Mouse (Mus musculus): ENCODE results near the gene Slc36a2. TPM values are rescaled to one million over a fixed set of nuclear protein-coding genes. Genes with fewer than 3 reads are reported as not detected.

Slc36a2 gene
- polyA plus RNA-seq, 1 experiment from 2014 or later = 2.7 TPM

DNA sequence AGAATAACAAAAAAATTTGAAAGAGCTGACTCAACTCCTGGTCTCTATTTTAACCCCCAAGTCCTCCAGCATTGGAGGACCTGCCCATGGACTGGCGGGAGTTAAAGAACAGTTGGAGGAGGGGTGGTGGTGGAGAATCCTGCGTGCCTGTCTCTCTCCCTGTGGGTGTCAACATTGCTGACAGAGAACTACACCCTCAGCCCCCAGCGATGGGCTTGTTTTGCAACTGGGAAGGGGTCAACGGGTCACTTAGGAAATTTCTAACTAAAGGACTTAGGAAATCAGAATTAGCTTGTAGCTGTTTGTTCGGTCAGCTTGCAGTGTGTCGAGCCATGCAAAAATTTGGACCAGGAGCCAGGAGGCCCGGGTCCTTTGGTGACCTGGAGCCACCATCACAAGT lies 1.8 kb downstream of the Slc36a2 start:
- WGBS = 43% methylated on average over 7 of the region's 7 CpGs
- no peak overlapping the region for H3K4me3 ChIP-seq

DNA sequence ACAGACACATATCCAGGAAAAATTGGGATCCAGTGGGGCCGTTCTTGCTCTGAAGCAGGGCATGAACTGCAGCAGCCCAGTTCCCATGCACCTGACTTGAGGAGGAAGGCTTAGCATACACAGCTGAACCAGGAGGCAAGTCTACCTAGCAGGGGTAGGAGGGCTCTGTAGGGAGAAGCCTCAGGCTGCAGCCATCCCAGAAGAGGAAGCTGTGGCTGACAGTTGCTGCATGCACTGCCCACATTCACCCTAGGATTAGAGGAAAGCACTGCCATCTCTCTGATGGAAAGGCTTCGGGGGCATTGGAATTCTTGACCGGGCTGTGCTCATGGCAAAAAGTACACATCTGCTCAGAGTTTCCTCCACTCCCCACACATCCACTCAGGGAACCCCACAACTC lies 5.0 kb downstream of the Slc36a2 start:
- H3K4me1 ChIP-seq = no peaks in the 10 kb centered on the region
- 88% methylated on average over 3 of the region's 3 CpGs for WGBS
- H3K36me3 ChIP-seq = no peaks in the 10 kb centered on the region
- H3K27ac ChIP-seq = no peak overlapping the region
- H3K4me2 ChIP-seq = no peak overlapping the region
- H3K4me3 ChIP-seq = no peak overlapping the region
- H3K9me3 ChIP-seq = no peaks in the 10 kb centered on the region
- H3K9ac ChIP-seq = no peak overlapping the region
- H3K27me3 ChIP-seq = no peaks in the 10 kb centered on the region; the same call in 1 of the 2 replicates
- ATAC-seq (ENCODE audit: insufficient number of reproducible peaks, insufficient read depth, low FRiP score, low TSS enrichment, low read depth) = no peak

More for the DNA sequence above, 1.8 kb downstream of the Slc36a2 start:
- no peaks in the 10 kb centered on the region for H3K9me3 ChIP-seq
- no peaks in the 10 kb centered on the region for H3K4me1 ChIP-seq
- no peak overlapping the region for H3K27ac ChIP-seq
- no peaks in the 10 kb centered on the region for H3K27me3 ChIP-seq
- no peak overlapping the region for H3K9ac ChIP-seq
- no peak overlapping the region for H3K4me2 ChIP-seq
- no peaks in the 10 kb centered on the region for H3K36me3 ChIP-seq
- no peak for ATAC-seq (ENCODE audit: insufficient number of reproducible peaks, insufficient read depth, low FRiP score, low TSS enrichment, low read depth)

DNA sequence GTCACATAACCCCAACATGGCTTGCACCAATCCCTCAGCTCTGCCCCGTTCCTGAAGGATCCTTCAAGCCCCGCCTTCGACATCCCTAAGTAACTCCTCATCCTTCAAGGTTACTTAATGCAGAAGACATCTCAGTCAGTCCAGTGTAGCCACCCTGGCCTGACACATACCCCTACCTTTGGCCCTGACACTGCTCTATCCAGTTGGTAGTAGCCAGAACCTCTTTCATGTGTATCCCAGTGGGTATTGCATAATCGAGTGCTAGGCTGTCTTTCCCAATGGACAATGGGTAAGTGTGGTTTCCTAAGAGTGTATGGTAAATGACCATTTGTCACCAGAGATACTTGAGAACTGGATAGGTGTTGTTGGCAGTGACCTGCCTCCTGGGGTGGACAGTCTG lies 6.0 kb downstream of the Slc36a2 start:
- WGBS = 80% methylated on average over 4 of the region's 4 CpGs
- no peak for ATAC-seq (ENCODE audit: insufficient number of reproducible peaks, insufficient read depth, low FRiP score, low TSS enrichment, low read depth)

DNA sequence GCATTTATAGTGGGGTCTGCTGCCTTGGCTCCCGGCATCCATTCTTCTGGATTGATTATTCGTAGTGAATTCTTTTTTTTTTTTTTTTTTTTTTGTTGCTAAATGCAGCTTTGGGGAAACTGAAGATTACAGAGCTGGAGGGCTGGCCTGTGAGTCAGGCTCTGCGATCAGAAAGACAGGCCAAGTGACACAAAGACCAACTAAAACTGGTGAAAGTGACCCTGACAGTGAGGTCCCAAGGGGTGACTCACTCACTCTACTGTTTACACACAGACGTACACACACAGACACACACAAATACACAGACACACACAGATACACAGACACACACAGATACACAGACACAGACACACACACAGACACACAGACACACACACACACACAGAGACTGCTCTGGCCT lies 14.4 kb downstream of the Slc36a2 start:
- Histone ChIP-seq H3K4me2 (no peak overlapping the region), H3K27me3 (peaks cover 6% of the 10 kb centered on the region; the same call in 1 of the 2 replicates), H3K4me3 (no peak overlapping the region), H3K27ac (no peak overlapping the region), H3K9ac (no peak overlapping the region), H3K9me3 (no peaks in the 10 kb centered on the region), H3K4me1 (no peaks in the 10 kb centered on the region), H3K36me3 (no peaks in the 10 kb centered on the region)
- ATAC-seq (ENCODE audit: insufficient number of reproducible peaks, insufficient read depth, low FRiP score, low TSS enrichment, low read depth) = no peak
- 78% methylated on average over 4 of the region's 4 CpGs for WGBS

More for the DNA sequence above, 6.0 kb downstream of the Slc36a2 start:
- Histone ChIP-seq H3K27ac (no peak overlapping the region), H3K4me3 (no peak overlapping the region), H3K9ac (no peak overlapping the region), H3K36me3 (no peaks in the 10 kb centered on the region), H3K4me1 (no peaks in the 10 kb centered on the region), H3K27me3 (peaks cover 6% of the 10 kb centered on the region; the same call in 1 of the 2 replicates), H3K9me3 (no peaks in the 10 kb centered on the region), H3K4me2 (no peak overlapping the region)

DNA sequence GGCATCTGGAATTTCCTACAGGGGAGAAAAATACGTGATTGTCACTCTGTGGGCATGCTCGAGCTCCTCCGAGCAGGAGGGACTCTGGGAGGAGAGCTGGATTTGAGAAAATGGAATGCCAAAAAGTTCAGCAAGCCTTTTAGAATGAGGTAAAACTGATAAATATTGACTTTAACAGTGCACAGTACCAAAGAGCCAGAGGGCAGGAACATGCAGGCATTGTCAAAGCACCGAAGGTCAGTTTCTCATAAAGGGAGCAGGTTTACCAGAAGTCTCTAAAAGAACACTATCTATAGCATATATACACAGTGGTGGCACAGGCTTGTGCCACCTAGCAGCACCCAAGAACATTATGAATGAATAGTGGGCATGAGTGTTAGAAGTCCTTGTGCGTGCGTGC lies 16.0 kb downstream of the Slc36a2 start:
- no peak overlapping the region for H3K4me3 ChIP-seq
- H3K4me2 ChIP-seq = no peak overlapping the region
- no peak overlapping the region for H3K27ac ChIP-seq
- no peaks in the 10 kb centered on the region for H3K27me3 ChIP-seq
- WGBS = 87% methylated on average over 6 of the region's 6 CpGs
- no peaks in the 10 kb centered on the region for H3K4me1 ChIP-seq
- ATAC-seq (ENCODE audit: insufficient number of reproducible peaks, insufficient read depth, low FRiP score, low TSS enrichment, low read depth) = no peak
- H3K9me3 ChIP-seq = no peaks in the 10 kb centered on the region
- H3K36me3 ChIP-seq = no peaks in the 10 kb centered on the region
- H3K9ac ChIP-seq = no peak overlapping the region

DNA sequence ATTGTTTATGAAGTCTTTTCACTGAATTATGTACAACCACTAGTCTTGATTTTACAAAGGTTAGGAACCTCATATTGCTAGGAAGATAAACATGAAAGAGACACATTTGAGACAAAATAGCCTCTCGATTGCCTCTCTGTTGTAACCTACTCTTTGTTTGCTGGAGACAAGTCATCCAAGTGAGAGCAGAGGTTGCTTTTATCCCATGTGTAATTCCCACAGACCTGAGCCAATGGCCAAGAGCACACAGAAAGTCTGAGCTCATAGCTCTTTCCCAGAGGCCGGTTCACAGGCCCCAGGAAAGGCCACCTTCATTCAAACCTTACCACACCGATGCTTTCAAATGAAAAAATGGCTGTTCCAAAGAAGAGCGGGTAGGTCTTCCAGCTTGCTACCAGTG lies 16.4 kb downstream of the Slc36a2 start:
- H3K27me3 ChIP-seq = no peaks in the 10 kb centered on the region
- no peak overlapping the region for H3K4me3 ChIP-seq
- no peaks in the 10 kb centered on the region for H3K9me3 ChIP-seq
- 85% methylated on average over 4 of the region's 4 CpGs for WGBS
- H3K4me2 ChIP-seq = no peak overlapping the region
- H3K9ac ChIP-seq = no peak overlapping the region
- no peak overlapping the region for H3K27ac ChIP-seq
- H3K4me1 ChIP-seq = no peaks in the 10 kb centered on the region
- no peak for ATAC-seq (ENCODE audit: insufficient number of reproducible peaks, insufficient read depth, low FRiP score, low TSS enrichment, low read depth)
- H3K36me3 ChIP-seq = no peaks in the 10 kb centered on the region

DNA sequence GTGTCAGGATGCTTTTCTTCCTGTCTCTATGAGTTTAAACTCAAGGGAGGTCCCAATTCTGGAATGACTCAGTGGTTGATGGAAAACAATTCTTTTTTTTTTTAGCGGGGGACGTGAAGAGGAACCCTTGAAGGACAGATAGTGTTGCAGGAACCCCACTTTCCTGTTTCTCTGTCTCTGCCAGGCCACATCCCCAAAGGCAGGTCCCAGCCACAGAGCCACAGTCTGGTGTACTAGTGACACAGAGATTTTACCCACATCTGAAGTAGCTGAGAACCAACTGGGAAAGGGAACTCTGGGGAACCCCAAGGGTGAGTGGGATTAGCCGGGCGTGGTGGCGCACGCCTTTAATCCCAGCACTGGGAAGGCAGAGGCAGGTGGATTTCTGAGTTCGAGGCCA lies 19.1 kb downstream of the Slc36a2 start:
- Histone ChIP-seq H3K27ac (no peak overlapping the region), H3K36me3 (no peaks in the 10 kb centered on the region), H3K9ac (no peak overlapping the region), H3K4me2 (no peak overlapping the region), H3K27me3 (no peaks in the 10 kb centered on the region), H3K9me3 (no peaks in the 10 kb centered on the region), H3K4me3 (no peak overlapping the region), H3K4me1 (no peaks in the 10 kb centered on the region)
- 87% methylated on average over 7 of the region's 7 CpGs for WGBS
- ATAC-seq (ENCODE audit: insufficient number of reproducible peaks, insufficient read depth, low FRiP score, low TSS enrichment, low read depth) = no peak

DNA sequence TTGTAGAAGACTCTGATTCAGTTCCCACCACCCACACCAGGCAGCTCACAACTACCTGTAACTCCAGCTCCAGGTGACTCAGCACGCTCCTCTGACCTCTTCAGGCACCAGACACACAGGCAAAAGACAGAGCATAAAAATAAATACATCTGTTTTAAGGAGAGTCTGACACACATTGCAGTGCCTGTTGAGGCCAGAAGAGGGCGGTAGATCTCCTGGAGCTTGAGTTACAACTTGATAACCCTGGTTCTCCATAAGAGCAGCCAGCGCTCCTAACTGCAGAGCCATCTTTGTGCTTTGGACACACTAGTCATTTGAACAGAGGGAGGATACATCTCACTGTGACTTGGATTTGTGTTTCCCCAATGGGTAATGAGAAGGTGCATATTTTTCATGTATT lies 20.2 kb downstream of the Slc36a2 start:
- Histone ChIP-seq H3K4me2 (no peak overlapping the region), H3K27me3 (no peaks in the 10 kb centered on the region), H3K4me3 (no peak overlapping the region), H3K4me1 (no peaks in the 10 kb centered on the region), H3K9me3 (no peaks in the 10 kb centered on the region), H3K27ac (no peak overlapping the region), H3K9ac (no peak overlapping the region), H3K36me3 (no peaks in the 10 kb centered on the region)
- 52% methylated on average over 3 of the region's 3 CpGs for WGBS
- no peak for ATAC-seq (ENCODE audit: insufficient number of reproducible peaks, insufficient read depth, low FRiP score, low TSS enrichment, low read depth)

DNA sequence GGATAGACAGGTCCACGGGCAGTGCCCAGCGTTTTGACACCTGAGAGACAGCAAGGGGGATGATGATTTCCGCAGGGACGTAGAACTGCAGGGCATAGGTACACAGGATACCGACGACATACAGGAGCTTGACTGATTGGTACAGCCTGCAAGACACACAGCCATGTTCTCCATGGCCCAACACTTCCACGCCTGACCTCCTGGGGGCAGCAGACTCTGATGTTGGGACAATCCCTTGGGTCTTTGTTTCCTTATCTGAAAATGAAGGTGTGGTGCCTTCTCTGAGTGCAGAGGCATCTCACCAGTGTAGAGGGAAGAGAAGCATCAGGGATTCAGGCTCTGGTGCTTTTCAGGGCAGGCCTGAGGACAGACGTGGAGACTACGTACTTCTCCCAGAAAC lies 22.2 kb downstream of the Slc36a2 start:
- Histone ChIP-seq H3K4me1 (no peaks in the 10 kb centered on the region), H3K9ac (no peak overlapping the region), H3K27ac (no peak overlapping the region), H3K9me3 (no peaks in the 10 kb centered on the region), H3K27me3 (no peaks in the 10 kb centered on the region), H3K4me3 (no peak overlapping the region), H3K36me3 (no peaks in the 10 kb centered on the region), H3K4me2 (no peak overlapping the region)
- no peak for ATAC-seq (ENCODE audit: insufficient number of reproducible peaks, insufficient read depth, low FRiP score, low TSS enrichment, low read depth)
- WGBS = 50% methylated on average over 9 of the region's 9 CpGs

DNA sequence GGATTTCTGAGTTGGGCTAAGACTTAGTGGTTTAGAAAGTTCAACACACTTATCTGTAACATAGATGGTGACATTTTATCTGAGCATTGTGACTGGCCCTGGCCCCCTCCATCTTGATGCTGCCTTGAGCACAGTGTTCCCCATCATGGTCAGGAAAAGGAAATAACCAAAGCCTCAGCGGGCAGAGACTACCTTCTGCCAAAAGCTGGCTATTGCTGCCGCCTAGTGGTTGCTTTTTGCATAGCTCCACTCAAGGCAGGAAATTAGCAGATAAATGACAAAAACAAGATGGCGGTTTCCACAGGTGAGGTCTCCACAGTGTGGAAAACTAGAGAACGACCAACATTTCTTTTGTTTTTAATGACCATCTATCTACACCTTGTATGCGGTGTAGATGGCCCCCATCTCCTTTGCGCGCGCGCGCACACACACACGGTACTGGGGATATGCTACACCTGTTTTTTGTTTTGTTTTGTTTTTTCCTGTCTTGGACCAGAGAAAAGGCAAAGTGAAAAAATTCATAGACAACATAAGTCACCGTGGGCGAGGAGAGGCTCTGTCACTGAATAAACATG lies 26.0 kb downstream of the Slc36a2 start:
- no peak for ATAC-seq (ENCODE audit: insufficient number of reproducible peaks, insufficient read depth, low FRiP score, low TSS enrichment, low read depth)
- Histone ChIP-seq H3K9me3 (no peaks in the 10 kb centered on the region), H3K4me1 (no peaks in the 10 kb centered on the region), H3K9ac (no peak overlapping the region), H3K27me3 (no peaks in the 10 kb centered on the region), H3K4me2 (no peak overlapping the region), H3K4me3 (no peak overlapping the region), H3K27ac (no peak overlapping the region), H3K36me3 (no peaks in the 10 kb centered on the region)
- 52% methylated on average over 13 of the region's 13 CpGs for WGBS

DNA sequence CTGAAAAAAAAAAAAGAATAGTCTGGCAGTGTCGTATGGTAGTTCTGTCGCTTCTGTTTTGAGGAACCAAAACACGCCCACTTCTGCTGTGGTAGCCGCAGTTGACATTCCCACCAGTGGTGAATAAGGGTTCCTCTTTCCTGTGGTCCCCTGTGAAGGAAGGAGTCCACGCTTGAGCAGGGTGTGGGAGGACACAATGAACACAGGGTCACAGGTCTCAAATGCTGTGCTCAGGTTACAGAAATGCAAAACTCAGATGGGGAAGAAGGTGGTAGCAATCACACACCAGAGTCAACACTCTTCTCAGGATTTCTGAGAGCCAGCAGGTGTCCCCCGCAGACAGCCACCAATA lies 29.8 kb downstream of the Slc36a2 start:
- WGBS = 74% methylated on average over 6 of the region's 6 CpGs
- no peak overlapping the region for H3K9ac ChIP-seq
- H3K4me2 ChIP-seq = no peak overlapping the region
- H3K27me3 ChIP-seq = no peaks in the 10 kb centered on the region
- no peaks in the 10 kb centered on the region for H3K36me3 ChIP-seq
- H3K27ac ChIP-seq = no peak overlapping the region
- no peaks in the 10 kb centered on the region for H3K9me3 ChIP-seq
- ATAC-seq (ENCODE audit: insufficient number of reproducible peaks, insufficient read depth, low FRiP score, low TSS enrichment, low read depth) = no peak
- H3K4me1 ChIP-seq = no peaks in the 10 kb centered on the region
- no peak overlapping the region for H3K4me3 ChIP-seq

DNA sequence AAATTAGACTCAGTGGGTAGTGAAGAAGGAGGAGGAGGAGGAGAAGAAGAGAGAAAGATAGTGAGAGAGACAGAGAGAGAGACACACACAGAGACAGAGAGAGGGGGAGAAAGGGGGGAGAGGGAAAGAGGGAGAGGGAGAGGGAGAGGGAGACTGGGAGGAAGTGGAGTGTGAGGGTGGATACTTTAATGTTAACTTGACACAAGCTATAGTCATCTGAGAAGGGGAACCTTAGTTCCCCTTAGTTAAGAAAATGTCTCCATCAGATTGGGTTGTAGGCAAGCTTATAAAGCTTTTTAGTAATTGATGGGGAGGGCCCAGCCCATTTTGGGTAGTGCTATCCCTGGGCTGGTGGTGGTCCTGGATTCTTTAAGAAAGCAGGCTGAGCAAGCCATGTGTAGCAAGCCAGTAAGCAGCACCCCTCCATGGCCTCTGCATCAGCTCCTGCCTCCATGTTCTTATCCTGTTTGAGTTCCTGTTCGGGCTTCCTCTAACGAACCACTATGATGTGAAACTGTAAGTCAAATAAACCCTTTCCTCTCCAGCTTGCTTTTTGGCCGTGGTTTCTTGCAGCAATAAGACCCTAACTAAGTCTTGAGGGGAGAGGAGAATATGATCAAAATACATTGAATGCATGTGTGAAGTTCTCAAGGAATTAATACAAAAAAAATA lies 30.3 kb downstream of the Slc36a2 start:
- Histone ChIP-seq H3K9me3 (no peaks in the 10 kb centered on the region), H3K4me1 (no peaks in the 10 kb centered on the region), H3K36me3 (no peaks in the 10 kb centered on the region), H3K4me2 (no peak overlapping the region), H3K4me3 (no peak overlapping the region), H3K27me3 (no peaks in the 10 kb centered on the region), H3K9ac (no peak overlapping the region), H3K27ac (no peak overlapping the region)
- WGBS = 54% methylated on average over 3 of the region's 3 CpGs
- ATAC-seq (ENCODE audit: insufficient number of reproducible peaks, insufficient read depth, low FRiP score, low TSS enrichment, low read depth) = no peak

All from embryonic facial prominence, embryonic 13.5 days (tissue).